Mouse (Mus musculus): ENCODE results near the gene Dnah2. TPM values are rescaled to one million over a fixed set of nuclear protein-coding genes. Genes with fewer than 3 reads are reported as not detected.

Gene Dnah2
- total and polyA plus RNA-seq, 3 experiments = under 0.01 to 0.03 TPM; not detected in 1

DNA sequence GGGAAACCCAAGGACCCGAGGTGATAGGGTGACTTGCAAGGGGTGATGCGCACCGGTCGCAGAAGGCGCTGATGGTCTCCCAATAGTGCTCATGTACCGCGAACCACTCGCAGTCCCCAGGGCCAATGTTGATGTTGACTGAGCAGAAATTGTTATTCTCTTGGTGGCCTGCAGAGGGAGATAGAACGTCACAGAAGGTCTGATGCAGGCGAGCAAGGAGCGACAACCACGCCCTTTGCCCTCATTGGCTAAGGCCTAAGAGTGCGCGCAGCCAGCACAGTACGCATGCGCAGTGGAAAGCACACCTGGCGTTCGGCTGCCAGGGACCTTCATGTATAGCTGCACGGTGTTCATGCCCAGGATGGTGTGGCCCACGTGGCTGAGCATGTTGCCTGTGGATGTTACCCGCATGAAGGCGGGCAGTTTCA, 147.7 kb downstream of the Dnah2 start:
- H3K4me2 ChIP-seq (ENCODE audit: insufficient read depth, low read depth, poor library complexity, severe bottlenecking) = no peak overlapping the region
- no peaks in the 10 kb centered on the region for H3K27me3 ChIP-seq (replicated peaks)
- peak; percentile 99 for DNase-seq (ENCODE audit: extremely low read depth)
- H3K9me3 ChIP-seq (replicated peaks; ENCODE audit: low read length) = no peaks in the 10 kb centered on the region
- no peak overlapping the region for H3K9ac ChIP-seq (ENCODE audit: insufficient read depth, low read depth)
- dilution Hi-C loops (cut with MboI; ENCODE audit: extremely low pct_ligation_motif_present, extremely low pct_unique_long_range_greater_than_20kb, low sequenced_read_pairs) (no loop called here), in situ Hi-C loops (cut with MboI; ENCODE audit: low pct_ligation_motif_present, low pct_unique_long_range_greater_than_20kb, low sequenced_read_pairs) (loop anchor here (10.0 kb wide), 1 partner anchor 124 kb away; no protein-coding TSS in a partner anchor)
- TF ChIP-seq MXI1 (IDR thresholded peaks at IDR 0.05; ENCODE audit: low read depth, low read length) (peak; percentile 84), ZMIZ1 (IDR thresholded peaks at IDR 0.05; ENCODE audit: low read depth, low read length) (no peak), CTCF (conservative IDR thresholded peaks at IDR 0.05 in 1 of 2, IDR thresholded peaks at IDR 0.05 in 1 of 2; ENCODE audit: low read depth in 2 of 2, low read length in 2 of 2) (peak; percentile 91 to 99), POLR2A (IDR thresholded peaks at IDR 0.05; ENCODE audit: low read depth, low read length) (peak; percentile 72), NRF1 (IDR thresholded peaks at IDR 0.05; ENCODE audit: low read depth, low read length) (peak; percentile 100), MYC (IDR thresholded peaks at IDR 0.05; ENCODE audit: low read depth, low read length) (peak; percentile 89; the same call in 1 of the 2 replicates), ETS1 (conservative IDR thresholded peaks at IDR 0.05; ENCODE audit: low read depth, low read length) (no peak), SMC3 (IDR thresholded peaks at IDR 0.05; ENCODE audit: low read depth, low read length) (peak; percentile 100), RAD21 (IDR thresholded peaks at IDR 0.05; ENCODE audit: low read depth, low read length) (peak; percentile 100), POLR2AphosphoS2 (IDR thresholded peaks at IDR 0.05; ENCODE audit: low read depth, low read length) (peak; percentile 58; the same call in 1 of the 2 replicates), TCF12 (IDR thresholded peaks at IDR 0.05; ENCODE audit: low read depth, low read length) (0 out of 2 replicates have a peak, but pooled peaks have one; percentile 44), EP300 (IDR thresholded peaks at IDR 0.05; ENCODE audit: low read length) (no peak)
- no peak overlapping the region for H3K27ac ChIP-seq (ENCODE audit: insufficient read depth, low read depth)
- H3K4me3 ChIP-seq (replicated peaks in 1 of 3; ENCODE audit: low read depth in 2 of 3, low read length in 2 of 3, poor library complexity in 1 of 3) = no peak overlapping the region
- H3K79me2 ChIP-seq (replicated peaks; ENCODE audit: control insufficient read depth, extremely low read depth, insufficient read depth, poor library complexity, severe bottlenecking) = 0 out of 2 replicates have a peak, but pooled peaks cover 4% of the 10 kb centered on the region
- peaks cover 66 to 81% of the 10 kb centered on the region in 2 experiments for H3K36me3 ChIP-seq (replicated peaks in 1 of 2; ENCODE audit: control insufficient read depth in 1 of 2, insufficient read depth in 1 of 2, low read length in 1 of 2)
- H3K4me1 ChIP-seq (ENCODE audit: control insufficient read depth in 1 of 2, insufficient read depth in 2 of 2) = peaks cover 5 to 17% of the 10 kb centered on the region in 2 experiments; a peak in 2 of 4 replicates

DNA sequence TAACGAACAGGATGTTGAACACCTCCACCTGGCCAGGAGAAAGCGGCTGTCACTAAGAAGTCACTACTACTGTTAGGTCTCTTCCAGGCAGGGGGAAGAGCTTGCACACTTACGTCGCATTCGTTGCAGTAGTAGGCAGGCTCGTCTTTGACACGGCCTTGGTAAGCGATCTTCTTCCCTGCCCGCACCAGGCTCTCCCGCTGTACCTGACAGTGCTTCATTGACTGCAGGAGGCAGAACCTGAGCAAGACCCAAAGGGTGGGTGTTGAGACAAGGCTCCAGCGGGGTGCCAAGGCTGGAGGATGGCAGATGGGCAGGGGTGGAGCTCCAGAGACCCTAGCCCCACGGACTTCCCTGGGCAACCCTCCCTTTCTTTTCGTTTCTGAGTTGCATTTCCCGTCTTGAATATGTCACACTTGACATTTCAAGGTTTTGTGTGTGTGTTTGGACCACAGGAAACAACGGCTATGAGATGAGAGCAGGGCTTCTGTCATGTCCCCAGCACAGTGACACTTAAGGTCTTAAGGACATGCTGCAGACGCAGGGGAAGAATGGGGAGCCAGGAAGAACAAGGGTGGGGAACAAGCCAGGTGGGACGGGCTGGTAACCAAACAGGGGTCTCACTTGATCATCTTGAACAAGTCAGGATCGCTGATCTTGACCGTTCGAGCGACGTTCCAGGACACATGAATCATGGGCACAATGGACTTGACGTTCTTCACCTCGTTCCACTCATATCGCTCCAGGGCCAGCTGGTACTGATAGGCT, 148.6 kb downstream of the Dnah2 start:
- Histone ChIP-seq H3K27me3 (replicated peaks) (no peaks in the 10 kb centered on the region), H3K4me1 (ENCODE audit: control insufficient read depth in 1 of 2, insufficient read depth in 2 of 2) (peaks cover 5 to 17% of the 10 kb centered on the region in 2 experiments; a peak in 2 of 4 replicates), H3K9ac (ENCODE audit: insufficient read depth, low read depth) (no peak overlapping the region), H3K9me3 (replicated peaks; ENCODE audit: low read length) (no peaks in the 10 kb centered on the region), H3K4me3 (replicated peaks in 1 of 3; ENCODE audit: low read depth in 2 of 3, low read length in 2 of 3, poor library complexity in 1 of 3) (no peak overlapping the region), H3K79me2 (replicated peaks; ENCODE audit: control insufficient read depth, extremely low read depth, insufficient read depth, poor library complexity, severe bottlenecking) (0 out of 2 replicates have a peak, but pooled peaks cover 4% of the 10 kb centered on the region), H3K27ac (ENCODE audit: insufficient read depth, low read depth) (no peak overlapping the region), H3K4me2 (ENCODE audit: insufficient read depth, low read depth, poor library complexity, severe bottlenecking) (no peak overlapping the region), H3K36me3 (replicated peaks in 1 of 2; ENCODE audit: control insufficient read depth in 1 of 2, insufficient read depth in 1 of 2, low read length in 1 of 2) (peaks cover 56 to 72% of the 10 kb centered on the region in 2 experiments)
- TF ChIP-seq ETS1 (conservative IDR thresholded peaks at IDR 0.05; ENCODE audit: low read depth, low read length) = no peak
- TF ChIP-seq ZC3H11A (IDR thresholded peaks at IDR 0.05; ENCODE audit: low read depth, low read length) = no peak
- TF ChIP-seq TCF12 (IDR thresholded peaks at IDR 0.05; ENCODE audit: low read depth, low read length) = no peak
- TF ChIP-seq KAT2A (IDR thresholded peaks at IDR 0.05; ENCODE audit: insufficient replicate concordance, low read length) = no peak
- no peak for TF ChIP-seq POLR2A (IDR thresholded peaks at IDR 0.05; ENCODE audit: low read depth, low read length)
- no peak for TF ChIP-seq GABPA (IDR thresholded peaks at IDR 0.05; ENCODE audit: insufficient replicate concordance, low read depth, low read length)
- DNase-seq (ENCODE audit: extremely low read depth) = no peak
- dilution Hi-C loops (cut with MboI; ENCODE audit: extremely low pct_ligation_motif_present, extremely low pct_unique_long_range_greater_than_20kb, low sequenced_read_pairs) = no loop called here
- in situ Hi-C loops (cut with MboI; ENCODE audit: low pct_ligation_motif_present, low pct_unique_long_range_greater_than_20kb, low sequenced_read_pairs) = loop anchor here (10.0 kb wide), 1 partner anchor 125 kb away; no protein-coding TSS in a partner anchor
